Mouse (Mus musculus): ENCODE results near the gene Dynlt1c. TPM values are rescaled to one million over a fixed set of nuclear protein-coding genes. Genes with fewer than 3 reads are reported as not detected.
A peak's percentile ranks its signal among the peaks of the same experiment; 100 is the strongest.
"Not testable (repeated sequence)": the region's sequence is repeated elsewhere in the genome, so short reads cannot be mapped to it uniquely, and the experiment has no call there.

Dynlt1c gene
- 1 to 10 TPM; 1.4 to 1.6 TPM for total RNA-seq (2021)
- long read RNA-seq, experiment 1, transcript Dynlt1c-201 (5 exons, 2,589 nt): major isoform, 24 of 39 reads
- long read RNA-seq, experiment 1, partial matches to known transcripts: 8 of 39 reads
- long read RNA-seq, experiment 1, other reads (novel, unspliced or antisense): 7 of 39 reads
- long read RNA-seq, experiment 2, transcript Dynlt1c-201 (5 exons, 2,589 nt): major isoform, 25 of 33 reads
- long read RNA-seq, experiment 2, partial matches to known transcripts: 5 of 33 reads
- long read RNA-seq, experiment 2, other reads (novel, unspliced or antisense): 3 of 33 reads

GRCm38 (mm10) chr17:6601204-6601911, at the start of gene Dynlt1c:
TSS of gene Dynlt1c (plus strand) at chr17:6601671.
- DNase-seq (ENCODE audit: low spot score): peak; percentile 83

GRCm38 (mm10) chr17:6553798-6554197, 47.7 kb upstream of the Dynlt1c start:
- DNase-seq (ENCODE audit: low spot score): not testable (repeated sequence)

- not testable (repeated sequence) for DNase-seq (ENCODE audit: low spot score)
Measured at GRCm38 (mm10) chr17:6554243-6554642, 47.2 kb upstream of the Dynlt1c start.

GRCm38 (mm10) chr17:6559447-6560133, 41.9 kb upstream of the Dynlt1c start:
- not testable (repeated sequence) for DNase-seq (ENCODE audit: low spot score)

- not testable (repeated sequence) for DNase-seq (ENCODE audit: low spot score)
Measured at GRCm38 (mm10) chr17:6564866-6565265, 36.6 kb upstream of the Dynlt1c start.

- not testable (repeated sequence) for DNase-seq (ENCODE audit: low spot score)
Measured at GRCm38 (mm10) chr17:6567908-6568307, 33.6 kb upstream of the Dynlt1c start.

GRCm38 (mm10) chr17:6571296-6571695, 30.2 kb upstream of the Dynlt1c start:
- DNase-seq (ENCODE audit: low spot score): not testable (repeated sequence)

GRCm38 (mm10) chr17:6572202-6572601, 29.3 kb upstream of the Dynlt1c start:
- DNase-seq (ENCODE audit: low spot score): not testable (repeated sequence)

GRCm38 (mm10) chr17:6575376-6575775, 26.1 kb upstream of the Dynlt1c start:
- not testable (repeated sequence) for DNase-seq (ENCODE audit: low spot score)

GRCm38 (mm10) chr17:6588672-6589071, 12.8 kb upstream of the Dynlt1c start:
- DNase-seq (ENCODE audit: low spot score): not testable (repeated sequence)

- not testable (repeated sequence) for DNase-seq (ENCODE audit: low spot score)
Measured at GRCm38 (mm10) chr17:6592109-6592508, 9.4 kb upstream of the Dynlt1c start.

GRCm38 (mm10) chr17:6593896-6594295, 7.6 kb upstream of the Dynlt1c start:
- DNase-seq (ENCODE audit: low spot score): not testable (repeated sequence)

GRCm38 (mm10) chr17:6595776-6596497, 5.5 kb upstream of the Dynlt1c start:
- DNase-seq (ENCODE audit: low spot score): peak; percentile 24

GRCm38 (mm10) chr17:6598356-6598755, 3.1 kb upstream of the Dynlt1c start:
- not testable (repeated sequence) for DNase-seq (ENCODE audit: low spot score)

- DNase-seq (ENCODE audit: low spot score): peak; percentile 71
Measured at GRCm38 (mm10) chr17:6600216-6600911, 1.1 kb upstream of the Dynlt1c start.

- not testable (repeated sequence) for DNase-seq (ENCODE audit: low spot score)
Measured at GRCm38 (mm10) chr17:6602205-6602604, 734 bp downstream of the Dynlt1c start.

- DNase-seq (ENCODE audit: low spot score): not testable (repeated sequence)
Measured at GRCm38 (mm10) chr17:6605347-6605746, 3.9 kb downstream of the Dynlt1c start.

GRCm38 (mm10) chr17:6613524-6613923, 12.1 kb downstream of the Dynlt1c start:
- not testable (repeated sequence) for DNase-seq (ENCODE audit: low spot score)

- not testable (repeated sequence) for DNase-seq (ENCODE audit: low spot score)
Measured at GRCm38 (mm10) chr17:6614316-6614715, 12.8 kb downstream of the Dynlt1c start.

GRCm38 (mm10) chr17:6616731-6617130, 15.3 kb downstream of the Dynlt1c start:
- not testable (repeated sequence) for DNase-seq (ENCODE audit: low spot score)

Data from gastrocnemius, adult 18-20 months (tissue).